Mouse (Mus musculus) hindbrain, embryonic 12.5 days (tissue): Measurements from ENCODE around the gene Map3k6. TPM values are rescaled to one million over a fixed set of nuclear protein-coding genes. Genes with fewer than 3 reads are reported as not detected.

Source experiments
- ATAC-seq: fragments of 200-750 bp; cut with Nextera tagmentation; 2 replicates; pipeline ENCODE4 v1.8.0; 2017; ENCODE audit warnings: moderate TSS enrichment; ENCODE audit not compliant: low FRiP score
- H3K27ac ChIP-seq: fragments of 300-500 bp; sonication (generic); 2 replicates; pipeline ENCODE4 v1.5.1; 2016; ENCODE audit warnings: mild to moderate bottlenecking
- H3K27me3 ChIP-seq: fragments of 300-500 bp; sonication (generic); 2 replicates; pipeline ENCODE4 v1.6.1; 2016; ENCODE audit warnings: mild to moderate bottlenecking
- H3K36me3 ChIP-seq: fragments of 300-500 bp; sonication (generic); 2 replicates; pipeline ENCODE4 v1.6.1; 2016; ENCODE audit warnings: mild to moderate bottlenecking
- H3K4me1 ChIP-seq: fragments of 300-500 bp; sonication (generic); 2 replicates; pipeline ENCODE4 v1.6.1; 2016
- H3K4me2 ChIP-seq: fragments of 300-500 bp; sonication (generic); replicated peaks from 2 replicates; pipeline ENCODE4 v1.6.1; 2016; ENCODE audit warnings: mild to moderate bottlenecking
- H3K4me3 ChIP-seq: fragments of 300-500 bp; sonication (generic); 2 replicates; pipeline ENCODE4 v1.5.1; 2016; ENCODE audit warnings: mild to moderate bottlenecking
- H3K9ac ChIP-seq: fragments of 300-500 bp; sonication (generic); 2 replicates; pipeline ENCODE4 v1.6.1; 2016; ENCODE audit warnings: mild to moderate bottlenecking, moderate library complexity
- H3K9me3 ChIP-seq: fragments of 300-500 bp; sonication (generic); replicated peaks from 2 replicates; pipeline ENCODE4 v1.6.1; 2016; ENCODE audit warnings: mild to moderate bottlenecking
- WGBS: fragments of 180-500 bp; shearing (Covaris S2); methylation state at CpG from one replicate; pipeline ENCODE4 v1.1.7; 2016; 5-methylcytosine and 5-hydroxymethylcytosine counted together
- polyA plus RNA-seq: library from polyadenylated mRNA; unstranded; fragments of >200 nt; fragmentation: Nextera tagmentation; extraction: Ambion mirVana; gene quantifications from 2 replicates; pipeline ENCODE4 v1.2.1, GENCODE M21; 2016

The Map3k6 gene
- polyA plus RNA-seq, 1 experiment from 2014 or later = 1.9 TPM

GRCm38 (mm10) chr4:133257798-133258408 is 17.3 kb downstream of the Map3k6 start:
- H3K9me3 ChIP-seq = no peaks in the 10 kb centered on the region
- H3K27ac ChIP-seq = no peak overlapping the region
- H3K36me3 ChIP-seq = no peaks in the 10 kb centered on the region
- no peak overlapping the region for H3K4me2 ChIP-seq
- H3K9ac ChIP-seq = no peak overlapping the region
- no peak for ATAC-seq
- 74% methylated on average over 12 of the region's 12 CpGs for WGBS
- H3K4me1 ChIP-seq = no peaks in the 10 kb centered on the region
- H3K4me3 ChIP-seq = no peak overlapping the region
- H3K27me3 ChIP-seq = peaks cover 50% of the 10 kb centered on the region

GRCm38 (mm10) chr4:133261641-133262374 is 21.2 kb downstream of the Map3k6 start:
- H3K27ac ChIP-seq = no peak overlapping the region
- H3K36me3 ChIP-seq = peaks cover 35% of the 10 kb centered on the region
- no peak overlapping the region for H3K4me3 ChIP-seq
- no peak for ATAC-seq
- peaks cover 17% of the 10 kb centered on the region for H3K27me3 ChIP-seq
- H3K9ac ChIP-seq = no peak overlapping the region
- no peak overlapping the region for H3K4me2 ChIP-seq
- 46% methylated on average over 10 of the region's 10 CpGs for WGBS
- 0 out of 2 replicates have a peak, but pooled peaks cover 7% of the 10 kb centered on the region for H3K9me3 ChIP-seq
- H3K4me1 ChIP-seq = no peaks in the 10 kb centered on the region

GRCm38 (mm10) chr4:133262375-133262765 is 21.8 kb downstream of the Map3k6 start:
- no peak for ATAC-seq

GRCm38 (mm10) chr4:133262882-133263281 is 22.3 kb downstream of the Map3k6 start, which contains the start of gene Sytl1:
Gene Sytl1, minus strand, starts transcription at chr4:133263113.
- no peak within 1 kb of the TSS for H3K4me2 ChIP-seq
- H3K4me1 ChIP-seq = no peaks in the 10 kb centered on the region
- no peak within 1 kb of the TSS for H3K4me3 ChIP-seq
- H3K27me3 ChIP-seq = peaks cover 6% of the 10 kb centered on the region
- no peak for ATAC-seq
- H3K27ac ChIP-seq = no peak within 1 kb of the TSS
- no peak within 1 kb of the TSS for H3K9ac ChIP-seq
- 43% methylated on average over 7 of the region's 7 CpGs for WGBS
- H3K36me3 ChIP-seq = peaks cover 45% of the 10 kb centered on the region
- 0 out of 2 replicates have a peak, but pooled peaks cover 7% of the 10 kb centered on the region for H3K9me3 ChIP-seq

More at GRCm38 (mm10) chr4:133262375-133262765, 21.8 kb downstream of the Map3k6 start:
- WGBS = 65% methylated on average over 7 of the region's 7 CpGs
- Histone ChIP-seq H3K27ac (no peak overlapping the region), H3K9me3 (0 out of 2 replicates have a peak, but pooled peaks cover 7% of the 10 kb centered on the region), H3K9ac (no peak overlapping the region), H3K4me1 (no peaks in the 10 kb centered on the region), H3K4me2 (no peak overlapping the region), H3K27me3 (peaks cover 11% of the 10 kb centered on the region), H3K4me3 (no peak overlapping the region), H3K36me3 (peaks cover 40% of the 10 kb centered on the region)

GRCm38 (mm10) chr4:133263756-133264155 is 23.1 kb downstream of the Map3k6 start:
- peaks cover 3% of the 10 kb centered on the region; the same call in 1 of the 2 replicates for H3K27me3 ChIP-seq
- no peak overlapping the region for H3K4me2 ChIP-seq
- no peak overlapping the region for H3K27ac ChIP-seq
- no peak for ATAC-seq
- H3K36me3 ChIP-seq = peaks cover 54% of the 10 kb centered on the region
- no peak overlapping the region for H3K9ac ChIP-seq
- 86% methylated on average over 5 of the region's 5 CpGs for WGBS
- H3K4me3 ChIP-seq = no peak overlapping the region
- H3K9me3 ChIP-seq = 0 out of 2 replicates have a peak, but pooled peaks cover 7% of the 10 kb centered on the region
- no peaks in the 10 kb centered on the region for H3K4me1 ChIP-seq

GRCm38 (mm10) chr4:133264559-133264958 is 23.9 kb downstream of the Map3k6 start:
- H3K27me3 ChIP-seq = 0 out of 2 replicates have a peak, but pooled peaks cover 3% of the 10 kb centered on the region
- no peak overlapping the region for H3K4me2 ChIP-seq
- WGBS = 97% methylated on average over 2 of the region's 2 CpGs
- peaks cover 62% of the 10 kb centered on the region for H3K36me3 ChIP-seq
- H3K9ac ChIP-seq = no peak overlapping the region
- no peaks in the 10 kb centered on the region for H3K4me1 ChIP-seq
- no peak for ATAC-seq
- no peak overlapping the region for H3K27ac ChIP-seq
- 0 out of 2 replicates have a peak, but pooled peaks cover 7% of the 10 kb centered on the region for H3K9me3 ChIP-seq
- no peak overlapping the region for H3K4me3 ChIP-seq

- no peak overlapping the region for H3K27ac ChIP-seq
- H3K4me3 ChIP-seq = no peak overlapping the region
- H3K4me1 ChIP-seq = no peaks in the 10 kb centered on the region
- 0 out of 2 replicates have a peak, but pooled peaks cover 3% of the 10 kb centered on the region for H3K27me3 ChIP-seq
- 95% methylated on average over 3 of the region's 3 CpGs for WGBS
- ATAC-seq = no peak
- 0 out of 2 replicates have a peak, but pooled peaks cover 7% of the 10 kb centered on the region for H3K9me3 ChIP-seq
- H3K9ac ChIP-seq = no peak overlapping the region
- no peak overlapping the region for H3K4me2 ChIP-seq
- peaks cover 68% of the 10 kb centered on the region for H3K36me3 ChIP-seq
Measured at GRCm38 (mm10) chr4:133265297-133265696, 24.7 kb downstream of the Map3k6 start.

- 0 out of 2 replicates have a peak, but pooled peaks cover 7% of the 10 kb centered on the region for H3K9me3 ChIP-seq
- no peak overlapping the region for H3K9ac ChIP-seq
- peaks cover 72% of the 10 kb centered on the region for H3K36me3 ChIP-seq
- H3K27me3 ChIP-seq = 0 out of 2 replicates have a peak, but pooled peaks cover 2% of the 10 kb centered on the region
- H3K27ac ChIP-seq = no peak overlapping the region
- 98% methylated on average over 4 of the region's 4 CpGs for WGBS
- no peaks in the 10 kb centered on the region for H3K4me1 ChIP-seq
- H3K4me2 ChIP-seq = no peak overlapping the region
- no peak overlapping the region for H3K4me3 ChIP-seq
- no peak for ATAC-seq
Measured at GRCm38 (mm10) chr4:133265759-133266158, 25.1 kb downstream of the Map3k6 start.

- Histone ChIP-seq H3K27ac (no peak overlapping the region), H3K9me3 (0 out of 2 replicates have a peak, but pooled peaks cover 7% of the 10 kb centered on the region), H3K4me3 (no peak overlapping the region), H3K9ac (no peak overlapping the region), H3K4me1 (no peaks in the 10 kb centered on the region), H3K4me2 (no peak overlapping the region), H3K36me3 (peaks cover 74% of the 10 kb centered on the region), H3K27me3 (no peaks in the 10 kb centered on the region)
- 94% methylated on average over 12 of the region's 12 CpGs for WGBS
- no peak for ATAC-seq
Measured at GRCm38 (mm10) chr4:133266248-133266880, 25.7 kb downstream of the Map3k6 start.

- H3K4me1 ChIP-seq = no peaks in the 10 kb centered on the region
- no peak overlapping the region for H3K27ac ChIP-seq
- ATAC-seq = no peak
- no peak overlapping the region for H3K4me3 ChIP-seq
- no peak overlapping the region for H3K4me2 ChIP-seq
- H3K9me3 ChIP-seq = 0 out of 2 replicates have a peak, but pooled peaks cover 7% of the 10 kb centered on the region
- H3K27me3 ChIP-seq = no peaks in the 10 kb centered on the region
- peaks cover 68% of the 10 kb centered on the region for H3K36me3 ChIP-seq
- 89% methylated on average over 3 of the region's 3 CpGs for WGBS
- no peak overlapping the region for H3K9ac ChIP-seq
Measured at GRCm38 (mm10) chr4:133268931-133269330, 28.3 kb downstream of the Map3k6 start.

GRCm38 (mm10) chr4:133269596-133269995 is 29.0 kb downstream of the Map3k6 start:
- H3K36me3 ChIP-seq = peaks cover 62% of the 10 kb centered on the region
- H3K27me3 ChIP-seq = no peaks in the 10 kb centered on the region
- no peak overlapping the region for H3K4me3 ChIP-seq
- no peak for ATAC-seq
- no peak overlapping the region for H3K9ac ChIP-seq
- H3K4me2 ChIP-seq = no peak overlapping the region
- H3K9me3 ChIP-seq = 0 out of 2 replicates have a peak, but pooled peaks cover 4% of the 10 kb centered on the region
- no peak overlapping the region for H3K27ac ChIP-seq
- H3K4me1 ChIP-seq = no peaks in the 10 kb centered on the region
- WGBS = 94% methylated on average over 3 of the region's 3 CpGs

- no peak overlapping the region for H3K4me3 ChIP-seq
- no peak overlapping the region for H3K4me2 ChIP-seq
- WGBS = 87% methylated on average over 9 of the region's 9 CpGs
- H3K4me1 ChIP-seq = peaks cover 5% of the 10 kb centered on the region
- no peak overlapping the region for H3K27ac ChIP-seq
- no peaks in the 10 kb centered on the region for H3K27me3 ChIP-seq
- no peak for ATAC-seq
- H3K9ac ChIP-seq = no peak overlapping the region
- peaks cover 51% of the 10 kb centered on the region for H3K36me3 ChIP-seq
- H3K9me3 ChIP-seq = no peaks in the 10 kb centered on the region
Measured at GRCm38 (mm10) chr4:133270929-133271328, 30.3 kb downstream of the Map3k6 start.
